Mouse (Mus musculus) midbrain, embryonic 14.5 days (tissue): ENCODE results near the gene 1700029P11Rik. TPM values are rescaled to one million over a fixed set of nuclear protein-coding genes. Genes with fewer than 3 reads are reported as not detected.

Experiments
- ATAC-seq: fragments of 200-750 bp; cut with Nextera tagmentation; 2 replicates; pipeline ENCODE4 v1.8.0; 2017; ENCODE audit warnings: moderate number of reproducible peaks, moderate library complexity; ENCODE audit not compliant: low FRiP score, low TSS enrichment
- DNase-seq: peaks from one replicate; pipeline ENCODE4 v3.0.0-alpha.2; 2015
- H3K27ac ChIP-seq: fragments of 300-500 bp; sonication (generic); replicated peaks from 2 replicates; pipeline ENCODE4 v1.5.1; 2014; ENCODE audit warnings: mild to moderate bottlenecking, low read depth, low read length, moderate library complexity
- H3K27me3 ChIP-seq: fragments of 300-500 bp; sonication (generic); 2 replicates; pipeline ENCODE4 v1.6.1; 2014; ENCODE audit warnings: low read length, control low read depth, mixed read lengths; ENCODE audit not compliant: control insufficient read depth, insufficient read depth
- H3K36me3 ChIP-seq: fragments of 300-500 bp; sonication (generic); 2 replicates; pipeline ENCODE4 v1.6.1; 2014; ENCODE audit warnings: low read length, control low read depth; ENCODE audit not compliant: control insufficient read depth, insufficient read depth
- H3K4me1 ChIP-seq: fragments of 300-500 bp; sonication (generic); 2 replicates; pipeline ENCODE4 v1.6.1; 2014; ENCODE audit warnings: mild to moderate bottlenecking, antibody characterized with exemption, low read length, control low read depth; ENCODE audit not compliant: control insufficient read depth, insufficient read depth
- H3K4me2 ChIP-seq: fragments of 300-500 bp; sonication (generic); 2 replicates; pipeline ENCODE4 v1.6.1; 2014; ENCODE audit warnings: mild to moderate bottlenecking, low read length, moderate library complexity
- H3K4me3 ChIP-seq: fragments of 300-500 bp; sonication (generic); replicated peaks from 2 replicates; pipeline ENCODE4 v1.5.1; 2014; ENCODE audit warnings: low read depth, low read length
- H3K9ac ChIP-seq: fragments of 300-500 bp; sonication (generic); replicated peaks from 2 replicates; pipeline ENCODE4 v1.6.1; 2014; ENCODE audit warnings: mild to moderate bottlenecking, low read length, moderate library complexity
- H3K9me3 ChIP-seq: fragments of 300-500 bp; sonication (generic); 2 replicates; pipeline ENCODE4 v1.6.1; 2016; ENCODE audit warnings: low read length, control low read depth, mixed read lengths; ENCODE audit not compliant: control insufficient read depth
- WGBS: fragments of 180-500 bp; shearing (Covaris S2); extraction: QIAGEN DNeasy Blood & Tissue Kit; methylation state at CpG from one replicate; pipeline ENCODE4 v1.1.7; 2014; 5-methylcytosine and 5-hydroxymethylcytosine counted together
- polyA plus RNA-seq: library from polyadenylated mRNA; unstranded; fragments of >200 nt; fragmentation: Nextera tagmentation; extraction: Ambion mirVana; gene quantifications from 2 replicates; pipeline ENCODE4 v1.2.1, GENCODE M21; 2014

1700029P11Rik gene
- polyA plus RNA-seq, 1 experiment from 2014 or later, result not detected

GRCm38 (mm10) chr15:81939774-81940173 lies 40.6 kb upstream of the 1700029P11Rik start:
- no peak overlapping the region for H3K9ac ChIP-seq
- WGBS, result 92% methylated on average over 4 of the region's 4 CpGs
- H3K4me3 ChIP-seq, result no peak overlapping the region
- H3K4me2 ChIP-seq, result no peak overlapping the region
- ATAC-seq (no peak), DNase-seq (no peak)
- peaks cover 21% of the 10 kb centered on the region for H3K4me1 ChIP-seq
- H3K27ac ChIP-seq, result no peak overlapping the region
- H3K36me3 ChIP-seq, result peaks cover 4% of the 10 kb centered on the region; the same call in 1 of the 2 replicates
- no peaks in the 10 kb centered on the region for H3K27me3 ChIP-seq
- no peaks in the 10 kb centered on the region for H3K9me3 ChIP-seq

GRCm38 (mm10) chr15:81940219-81940618 lies 40.1 kb upstream of the 1700029P11Rik start:
- H3K27me3 ChIP-seq, result no peaks in the 10 kb centered on the region
- no peaks in the 10 kb centered on the region for H3K9me3 ChIP-seq
- H3K4me2 ChIP-seq, result no peak overlapping the region
- H3K9ac ChIP-seq, result no peak overlapping the region
- no peak overlapping the region for H3K27ac ChIP-seq
- peaks cover 21% of the 10 kb centered on the region for H3K4me1 ChIP-seq
- peaks cover 4% of the 10 kb centered on the region; the same call in 1 of the 2 replicates for H3K36me3 ChIP-seq
- H3K4me3 ChIP-seq, result no peak overlapping the region
- DNase-seq (no peak), ATAC-seq (no peak)
- 90% methylated on average over 5 of the region's 5 CpGs for WGBS

GRCm38 (mm10) chr15:81941010-81941409 lies 39.3 kb upstream of the 1700029P11Rik start:
- Histone ChIP-seq H3K27me3 (no peaks in the 10 kb centered on the region), H3K9me3 (no peaks in the 10 kb centered on the region), H3K9ac (no peak overlapping the region), H3K36me3 (peaks cover 4% of the 10 kb centered on the region; the same call in 1 of the 2 replicates), H3K27ac (no peak overlapping the region), H3K4me2 (no peak overlapping the region), H3K4me1 (peaks cover 21% of the 10 kb centered on the region), H3K4me3 (no peak overlapping the region)
- no peak for ATAC-seq
- WGBS, result 97% methylated on average over 2 of the region's 2 CpGs
- DNase-seq, result no peak

- Histone ChIP-seq H3K4me3 (no peak overlapping the region), H3K4me2 (no peak overlapping the region), H3K27ac (peak overlapping the region; percentile 41; the same call in 1 of the 2 replicates), H3K27me3 (no peaks in the 10 kb centered on the region), H3K9me3 (no peaks in the 10 kb centered on the region), H3K9ac (no peak overlapping the region), H3K36me3 (peaks cover 16% of the 10 kb centered on the region), H3K4me1 (peaks cover 12% of the 10 kb centered on the region)
- ATAC-seq (peak; percentile 27; the same call in 1 of the 2 replicates), DNase-seq (peak; percentile 41)
- 3% methylated on average over 9 of the region's 9 CpGs for WGBS
Observed at GRCm38 (mm10) chr15:81943176-81943749, 37.1 kb upstream of the 1700029P11Rik start.

GRCm38 (mm10) chr15:81949076-81949475 lies 31.3 kb upstream of the 1700029P11Rik start:
- Histone ChIP-seq H3K27me3 (no peaks in the 10 kb centered on the region), H3K36me3 (peaks cover 54% of the 10 kb centered on the region), H3K9ac (no peak overlapping the region), H3K9me3 (no peaks in the 10 kb centered on the region), H3K4me2 (no peak overlapping the region), H3K4me3 (no peak overlapping the region), H3K27ac (no peak overlapping the region), H3K4me1 (no peaks in the 10 kb centered on the region)
- ATAC-seq (no peak), DNase-seq (no peak)
- WGBS, result 88% methylated on average over 10 of the region's 10 CpGs

- Histone ChIP-seq H3K4me3 (no peak overlapping the region), H3K27ac (no peak overlapping the region), H3K9me3 (no peaks in the 10 kb centered on the region), H3K4me1 (no peaks in the 10 kb centered on the region), H3K4me2 (no peak overlapping the region), H3K27me3 (no peaks in the 10 kb centered on the region), H3K9ac (no peak overlapping the region), H3K36me3 (peaks cover 60% of the 10 kb centered on the region)
- 76% methylated on average over 11 of the region's 11 CpGs for WGBS
- ATAC-seq (no peak), DNase-seq (no peak)
Observed at GRCm38 (mm10) chr15:81949476-81950131, 30.7 kb upstream of the 1700029P11Rik start.

- Histone ChIP-seq H3K36me3 (peaks cover 68% of the 10 kb centered on the region), H3K9ac (no peak overlapping the region), H3K27me3 (no peaks in the 10 kb centered on the region), H3K4me2 (no peak overlapping the region), H3K4me3 (no peak overlapping the region), H3K9me3 (no peaks in the 10 kb centered on the region), H3K4me1 (no peaks in the 10 kb centered on the region), H3K27ac (no peak overlapping the region)
- ATAC-seq, result no peak
- WGBS, result 89% methylated on average over 5 of the region's 5 CpGs
- no peak for DNase-seq
Observed at GRCm38 (mm10) chr15:81950716-81951115, 29.6 kb upstream of the 1700029P11Rik start.

- Histone ChIP-seq H3K4me3 (no peak overlapping the region), H3K9ac (no peak overlapping the region), H3K27ac (no peak overlapping the region), H3K4me2 (no peak overlapping the region), H3K36me3 (peaks cover 68% of the 10 kb centered on the region), H3K27me3 (no peaks in the 10 kb centered on the region), H3K4me1 (no peaks in the 10 kb centered on the region), H3K9me3 (no peaks in the 10 kb centered on the region)
- DNase-seq (no peak), ATAC-seq (no peak)
- WGBS, result 94% methylated on average over 9 of the region's 9 CpGs
Observed at GRCm38 (mm10) chr15:81951159-81951558, 29.2 kb upstream of the 1700029P11Rik start.

GRCm38 (mm10) chr15:81952310-81952709 lies 28.0 kb upstream of the 1700029P11Rik start:
- Histone ChIP-seq H3K4me1 (no peaks in the 10 kb centered on the region), H3K4me2 (no peak overlapping the region), H3K9ac (no peak overlapping the region), H3K27ac (no peak overlapping the region), H3K36me3 (peaks cover 60% of the 10 kb centered on the region), H3K4me3 (no peak overlapping the region), H3K9me3 (no peaks in the 10 kb centered on the region), H3K27me3 (no peaks in the 10 kb centered on the region)
- no peak for ATAC-seq
- DNase-seq, result no peak
- WGBS, result 86% methylated on average over 4 of the region's 4 CpGs
